Mouse (Mus musculus) olfactory bulb, adult 2 months (tissue): Measurements from ENCODE around the gene Spty2d1.

Experiments used
- CTCF ChIP-seq: fragments of 200-500 bp; IDR thresholded peaks from 2 replicates; pipeline ENCODE4 v1.5.1; 2012; ENCODE audit warnings: low read depth, mild to moderate bottlenecking, low read length, moderate library complexity; ENCODE audit not compliant: insufficient read depth
- POLR2A ChIP-seq: fragments of 200-500 bp; IDR thresholded peaks from 2 replicates; pipeline ENCODE4 v1.6.1; 2012; ENCODE audit warnings: mild to moderate bottlenecking, low read depth, low read length, moderate library complexity; ENCODE audit not compliant: insufficient read depth

GRCm38 (mm10) chr7:47016602-47017001, 8.4 kb upstream of the Spty2d1 start:
- TF ChIP-seq CTCF (no peak), POLR2A (no peak)
